Mouse (Mus musculus) thymus, postnatal 25 days (tissue): Measurements from ENCODE around the gene Rxrg.

Experiments used
- DNase-seq: peaks from one replicate; pipeline ENCODE4 v3.0.0; 2022

Gene Rxrg

DNA sequence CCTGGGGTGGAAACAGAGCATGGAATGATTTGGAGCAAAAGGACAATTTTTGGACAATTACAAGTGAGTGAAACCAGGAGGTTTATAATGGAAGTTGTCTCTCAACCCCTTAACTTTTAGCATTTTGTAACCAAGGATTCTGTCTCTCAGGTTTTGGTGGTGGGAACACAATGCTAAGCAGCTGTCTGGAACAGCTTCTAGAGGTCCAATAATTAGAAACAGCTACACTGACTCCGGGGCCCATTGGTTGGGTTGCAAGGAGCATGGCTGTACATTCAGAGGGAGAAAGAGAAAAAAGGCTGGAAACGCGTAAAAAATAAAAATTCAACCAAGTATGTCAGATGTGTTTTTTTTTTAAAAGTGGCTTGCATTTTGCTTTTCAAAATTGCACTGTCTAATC lies 50.5 kb downstream of the Rxrg start:
- DNase-seq, result no peak

DNA sequence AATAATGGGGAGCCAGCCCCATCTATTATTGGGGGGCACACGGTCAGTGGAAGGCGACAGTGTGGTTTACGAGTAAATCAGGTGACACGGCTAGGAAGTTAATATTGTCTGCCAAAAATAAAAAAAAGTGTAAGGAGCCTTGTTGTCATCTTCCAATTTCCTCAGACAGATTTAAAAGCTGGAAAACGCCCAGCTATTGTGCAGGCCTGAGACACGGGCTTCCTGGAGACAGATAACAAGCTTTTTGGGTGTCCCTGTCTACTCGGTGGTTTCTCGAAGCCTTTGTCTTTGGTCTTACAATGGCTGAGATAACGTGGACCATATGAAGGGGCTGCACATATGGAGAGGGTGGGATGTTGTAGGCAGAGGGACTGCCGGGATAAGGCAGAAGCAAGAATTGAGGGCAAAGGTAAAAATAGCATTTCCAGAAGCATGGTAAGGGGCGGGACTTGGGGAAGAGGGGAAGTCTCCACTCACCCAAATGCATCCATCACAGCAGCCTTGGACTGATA lies 51.0 kb downstream of the Rxrg start:
- DNase-seq, result no peak

GRCm38 (mm10) chr1:167652336-167652735 lies 54.2 kb downstream of the Rxrg start:
- no peak for DNase-seq

DNA sequence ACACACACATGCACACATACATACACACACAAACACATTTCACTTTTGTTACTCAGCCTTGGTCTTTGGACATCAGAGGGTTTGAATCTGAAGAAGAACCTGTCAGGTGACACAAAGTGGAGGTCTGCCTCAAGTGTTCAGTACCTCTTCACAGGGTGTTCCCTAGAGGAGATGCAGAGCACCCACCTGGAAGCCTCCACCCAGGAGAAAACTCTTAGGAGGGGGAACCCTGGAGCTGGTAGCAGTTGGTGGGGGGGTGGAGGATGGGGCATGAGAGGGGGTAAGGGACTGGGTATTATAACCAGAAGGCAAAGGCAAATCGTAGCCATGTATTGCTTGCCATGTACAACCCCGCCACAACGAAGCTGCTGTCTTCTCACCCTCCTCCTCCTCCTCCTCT lies 60.9 kb downstream of the Rxrg start:
- no peak for DNase-seq

- no peak for DNase-seq
Observed at GRCm38 (mm10) chr1:167660521-167661101, 62.4 kb downstream of the Rxrg start.

DNA sequence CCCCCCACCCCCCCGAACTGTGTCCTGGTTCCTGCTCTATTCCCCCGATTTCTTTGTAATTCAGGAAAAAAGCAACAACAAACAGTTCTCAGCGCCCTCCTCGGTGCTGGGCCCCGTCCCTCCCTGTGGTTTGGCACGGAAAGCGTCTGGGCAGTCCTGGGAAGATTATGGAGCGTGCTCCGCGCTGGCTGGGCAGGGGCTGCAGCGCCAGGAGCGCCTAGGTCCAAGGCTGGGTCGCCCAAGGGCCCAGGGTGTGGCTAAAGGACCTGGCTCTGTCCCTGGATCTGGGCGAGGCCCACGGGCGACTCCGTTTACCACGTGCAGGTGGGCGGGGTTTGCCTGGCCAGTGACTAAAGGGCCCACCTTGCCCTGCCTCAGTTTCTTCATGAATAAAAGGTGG lies 62.9 kb downstream of the Rxrg start:
- DNase-seq, result no peak

DNA sequence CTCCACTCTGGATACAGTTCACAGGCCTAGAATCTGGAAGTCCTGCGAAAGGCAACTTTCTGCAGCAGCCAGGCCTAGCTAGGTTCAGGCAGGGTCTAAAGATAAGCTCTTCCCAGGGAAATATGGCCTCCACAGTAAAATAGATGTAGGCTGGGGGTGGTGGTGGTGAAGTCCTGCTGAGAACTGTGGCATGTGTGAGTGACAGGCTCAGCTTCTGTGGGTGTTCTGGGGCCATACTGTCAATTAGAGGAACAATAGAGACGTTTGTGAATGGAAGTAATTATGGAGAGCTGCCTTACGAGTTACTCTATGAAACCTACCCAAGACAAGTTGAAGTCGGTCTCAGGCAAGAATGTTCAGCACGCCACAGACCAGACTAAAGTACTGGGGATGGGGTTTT lies 65.0 kb downstream of the Rxrg start:
- no peak for DNase-seq

DNA sequence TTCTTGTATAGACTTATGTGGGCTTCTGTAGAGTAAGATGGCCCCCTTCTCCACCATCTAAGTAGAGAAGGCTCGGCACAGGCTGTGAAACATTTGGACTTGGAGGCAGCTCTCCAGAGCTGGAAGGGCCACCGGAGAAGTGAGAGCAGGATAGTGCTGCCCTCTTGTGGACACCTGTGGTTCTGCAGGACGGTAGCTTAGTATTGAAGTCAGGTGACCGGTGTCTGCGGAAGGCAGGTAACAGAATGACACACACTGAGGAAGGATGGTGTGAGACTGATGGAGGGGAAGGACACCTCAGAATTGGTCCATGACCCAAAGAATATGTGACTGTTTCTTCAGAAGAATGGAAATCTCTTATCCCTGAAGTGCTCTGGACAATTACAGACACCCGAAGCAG lies 71.6 kb downstream of the Rxrg start:
- DNase-seq, result peak; percentile 35

DNA sequence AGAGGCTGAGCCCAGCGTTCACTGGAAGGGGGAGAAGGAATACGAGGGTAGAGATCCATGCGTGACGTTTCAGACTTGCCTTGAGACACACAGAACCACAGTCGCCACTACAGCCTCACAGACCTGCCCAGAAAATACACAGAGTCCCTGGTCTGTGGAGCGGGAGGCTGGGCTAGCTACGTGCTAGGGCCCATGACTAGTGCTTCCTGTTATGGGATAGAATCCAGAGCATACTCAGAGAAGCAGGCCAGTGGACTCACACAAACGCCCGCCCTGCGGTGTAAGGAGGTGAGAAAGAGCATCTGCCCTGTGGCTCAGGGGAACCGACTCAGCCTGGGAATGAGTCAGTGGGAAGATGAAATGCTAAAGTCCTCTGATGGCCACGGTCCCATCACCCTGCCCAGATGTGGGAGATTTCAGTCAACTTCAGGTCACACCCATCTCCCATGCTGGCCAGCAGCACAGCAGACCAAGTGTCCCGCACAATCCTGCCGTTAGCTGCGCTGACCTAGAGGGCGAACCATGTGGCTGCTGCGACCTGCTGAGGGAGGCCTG lies 74.3 kb downstream of the Rxrg start:
- no peak for DNase-seq

- no peak for DNase-seq
Observed at GRCm38 (mm10) chr1:167679061-167679460, 80.9 kb downstream of the Rxrg start.

- DNase-seq, result no peak
Observed at GRCm38 (mm10) chr1:167688001-167688346, 89.8 kb downstream of the Rxrg start.

DNA sequence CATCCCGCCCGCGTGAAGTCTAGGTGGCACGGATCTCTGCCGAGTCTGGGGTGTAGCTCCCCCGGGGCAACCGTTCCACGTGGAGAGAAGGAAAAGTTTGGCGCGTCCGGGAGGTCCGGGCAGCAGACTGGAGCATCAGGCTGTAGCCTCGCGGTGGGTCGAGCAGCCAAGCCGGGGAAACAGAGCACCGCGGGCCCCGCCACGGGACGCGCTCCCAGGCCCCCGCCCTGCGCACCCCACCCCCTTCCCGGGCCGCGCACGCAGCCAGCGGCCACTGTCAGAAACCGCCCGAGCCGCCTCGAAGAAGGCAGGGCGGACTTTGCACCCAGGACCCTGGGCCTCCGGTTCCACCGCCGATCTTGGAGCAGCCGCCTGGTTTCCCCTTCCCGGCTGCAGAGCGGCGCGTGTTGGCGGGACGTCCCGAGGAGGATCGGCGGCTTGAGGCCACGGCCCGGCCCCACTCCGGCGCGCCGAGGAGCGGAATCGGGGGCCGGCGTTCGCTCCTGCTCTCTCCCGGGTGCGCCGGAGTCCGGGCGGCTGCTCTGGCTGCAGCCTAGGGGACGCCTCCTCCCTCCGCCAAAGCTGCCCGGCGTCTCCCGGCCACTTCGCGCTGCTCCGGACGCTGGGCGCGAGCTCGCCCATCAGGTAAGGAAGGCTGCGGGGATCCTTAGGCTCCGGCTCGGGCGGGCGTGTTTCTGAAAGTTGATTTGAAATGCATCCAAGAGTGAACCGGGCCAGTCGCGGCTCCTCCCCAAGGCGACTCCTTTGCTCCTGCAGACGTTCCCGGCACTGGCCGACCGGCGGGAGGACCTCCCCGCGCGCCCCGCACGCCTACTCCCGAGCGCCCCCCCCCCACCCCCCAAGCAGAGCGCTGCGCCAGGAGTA lies 90.4 kb downstream of the Rxrg start:
- no peak for DNase-seq

DNA sequence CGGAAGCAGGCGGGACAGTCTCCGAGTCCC lies 90.9 kb downstream of the Rxrg start, which contains the start of gene Lmx1a:
TSS of gene Lmx1a (plus strand) at position 6 of the 30 bp plus-strand sequence.
- no peak for DNase-seq
